Mouse (Mus musculus) liver, embryonic 11.5 days (tissue): ENCODE results near the gene Spg20. TPM values are rescaled to one million over a fixed set of nuclear protein-coding genes. Genes with fewer than 3 reads are reported as not detected.
A peak's percentile ranks its signal among the peaks of the same experiment; 100 is the strongest.

ENCODE experiments used
- ATAC-seq: fragments of 200-750 bp; cut with Nextera tagmentation; replicated peaks from 2 replicates; pipeline ENCODE4 v1.8.0; 2017; ENCODE audit warnings: moderate number of reproducible peaks, mild to moderate bottlenecking, moderate TSS enrichment, moderate library complexity; ENCODE audit not compliant: low FRiP score
- DNase-seq: peaks from one replicate; pipeline ENCODE4 v3.0.0-alpha.2; 2017; ENCODE audit warnings: low spot score
- H3K27ac ChIP-seq: fragments of 300-500 bp; sonication (generic); 2 replicates; pipeline ENCODE4 v1.5.1; 2014; ENCODE audit warnings: mild to moderate bottlenecking, low read depth, low read length, control low read depth
- H3K27me3 ChIP-seq: fragments of 300-500 bp; sonication (generic); replicated peaks from 2 replicates; pipeline ENCODE4 v1.6.1; 2014; ENCODE audit warnings: low read length, mixed read lengths; ENCODE audit not compliant: control insufficient read depth, insufficient read depth
- H3K36me3 ChIP-seq: fragments of 300-500 bp; sonication (generic); 2 replicates; pipeline ENCODE4 v1.6.1; 2014; ENCODE audit warnings: mild to moderate bottlenecking, low read length, moderate library complexity, mixed read lengths; ENCODE audit not compliant: control insufficient read depth, insufficient read depth
- H3K4me1 ChIP-seq: fragments of 300-500 bp; sonication (generic); replicated peaks from 2 replicates; pipeline ENCODE4 v1.6.1; 2014; ENCODE audit warnings: low read length, mixed read lengths; ENCODE audit not compliant: control insufficient read depth, insufficient read depth
- H3K4me2 ChIP-seq: fragments of 300-500 bp; sonication (generic); 2 replicates; pipeline ENCODE4 v1.6.1; 2014; ENCODE audit warnings: mild to moderate bottlenecking, control low read depth, moderate library complexity
- H3K4me3 ChIP-seq: fragments of 300-500 bp; sonication (generic); 2 replicates; pipeline ENCODE4 v1.5.1; 2014; ENCODE audit warnings: low read depth, low read length, control low read depth
- H3K9ac ChIP-seq: fragments of 300-500 bp; sonication (generic); 2 replicates; pipeline ENCODE4 v1.6.1; 2014; ENCODE audit warnings: low read depth, low read length, control low read depth
- H3K9me3 ChIP-seq: fragments of 300-500 bp; sonication (generic); 2 replicates; pipeline ENCODE4 v1.6.1; 2016; ENCODE audit warnings: low read length, inconsistent platforms, mixed read lengths; ENCODE audit not compliant: control insufficient read depth
- WGBS: fragments of 180-500 bp; shearing (Covaris S2); extraction: QIAGEN DNeasy Blood & Tissue Kit; methylation state at CpG from one replicate; pipeline ENCODE4 v1.1.7; 2014; 5-methylcytosine and 5-hydroxymethylcytosine counted together
- polyA plus RNA-seq: library from polyadenylated mRNA; unstranded; fragments of >200 nt; fragmentation: Nextera tagmentation; extraction: Ambion mirVana; gene quantifications from 2 replicates; pipeline ENCODE4 v1.2.1, GENCODE M21; 2014

Spg20 gene
- polyA plus RNA-seq, 1 experiment from 2014 or later = 27.9 TPM

DNA sequence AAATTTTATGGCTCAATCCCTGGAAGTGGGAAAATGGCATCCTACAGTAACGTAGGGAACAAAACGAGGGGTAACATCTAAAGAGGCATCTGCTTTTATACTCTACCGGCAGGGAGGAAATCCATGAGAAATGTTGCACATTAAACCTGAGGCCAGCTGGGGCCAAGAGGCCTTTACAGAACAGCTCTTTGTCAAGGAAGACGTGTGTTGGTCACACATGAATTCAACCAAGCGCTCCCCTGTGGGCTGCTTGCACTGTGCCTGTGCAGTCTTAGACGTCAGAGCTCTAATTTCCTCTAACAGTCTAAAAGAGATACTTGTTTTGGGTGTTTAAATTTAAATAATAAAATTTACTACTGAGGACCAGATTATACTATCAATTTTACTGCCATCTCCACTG, 33.7 kb upstream of the Spg20 start:
- no peak for ATAC-seq
- no peak overlapping the region for H3K4me3 ChIP-seq
- H3K9me3 ChIP-seq = no peaks in the 10 kb centered on the region
- H3K27me3 ChIP-seq = no peaks in the 10 kb centered on the region
- 77% methylated on average over 6 of the region's 6 CpGs for WGBS
- H3K36me3 ChIP-seq = no peaks in the 10 kb centered on the region
- H3K9ac ChIP-seq = no peak overlapping the region
- no peaks in the 10 kb centered on the region for H3K4me1 ChIP-seq
- no peak overlapping the region for H3K4me2 ChIP-seq
- H3K27ac ChIP-seq = no peak overlapping the region
- DNase-seq = no peak

DNA sequence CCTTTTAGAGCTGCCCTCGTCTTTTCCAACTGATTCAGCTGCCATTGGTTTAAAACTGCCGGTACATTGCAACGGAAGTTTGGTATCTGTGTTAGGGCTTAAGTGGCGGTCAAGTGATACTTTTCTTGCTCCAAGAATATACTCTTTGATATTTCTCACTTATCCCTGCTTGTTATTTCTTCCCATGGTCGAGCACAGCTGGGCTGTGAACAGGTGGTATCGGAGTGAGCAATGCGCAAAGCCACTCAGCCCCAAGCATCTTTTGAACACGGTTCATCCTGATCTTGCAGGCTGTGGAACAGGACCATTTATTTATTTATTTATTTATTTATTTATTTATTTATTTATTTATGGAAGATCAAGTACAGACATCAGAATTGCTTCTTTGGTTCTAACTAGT, 32.3 kb upstream of the Spg20 start:
- no peaks in the 10 kb centered on the region for H3K4me1 ChIP-seq
- H3K27ac ChIP-seq = no peak overlapping the region
- no peak overlapping the region for H3K4me3 ChIP-seq
- DNase-seq (no peak), ATAC-seq (no peak)
- no peaks in the 10 kb centered on the region for H3K27me3 ChIP-seq
- WGBS = 65% methylated on average over 8 of the region's 8 CpGs
- no peak overlapping the region for H3K9ac ChIP-seq
- H3K9me3 ChIP-seq = no peaks in the 10 kb centered on the region
- no peaks in the 10 kb centered on the region for H3K36me3 ChIP-seq
- H3K4me2 ChIP-seq = no peak overlapping the region

DNA sequence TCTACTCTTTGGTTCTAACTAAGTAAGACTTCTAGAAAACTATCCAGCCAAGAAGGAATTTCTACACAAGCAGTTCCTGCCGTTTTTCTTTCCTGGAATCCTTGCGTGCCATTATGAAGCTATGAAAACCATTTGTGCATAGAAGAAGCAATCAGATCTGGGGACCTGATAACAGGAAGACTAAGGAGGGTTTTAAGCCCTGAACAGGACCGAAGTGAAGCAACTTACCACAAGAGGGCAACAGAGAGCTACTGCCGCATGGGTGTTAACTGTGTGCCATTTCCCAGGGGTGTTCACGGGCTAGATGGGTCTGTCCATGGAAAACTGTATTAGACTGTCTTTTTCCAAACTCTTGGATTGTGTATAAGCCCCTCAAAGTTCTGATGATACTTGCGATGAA, 31.9 kb upstream of the Spg20 start:
- H3K9ac ChIP-seq = no peak overlapping the region
- no peak overlapping the region for H3K4me3 ChIP-seq
- no peaks in the 10 kb centered on the region for H3K27me3 ChIP-seq
- H3K4me1 ChIP-seq = no peaks in the 10 kb centered on the region
- H3K4me2 ChIP-seq = no peak overlapping the region
- WGBS = 17% methylated on average over 6 of the region's 6 CpGs
- ATAC-seq (peak; percentile 67; the same call in 1 of the 2 replicates), DNase-seq (peak; percentile 45)
- no peaks in the 10 kb centered on the region for H3K36me3 ChIP-seq
- H3K27ac ChIP-seq = no peak overlapping the region
- no peaks in the 10 kb centered on the region for H3K9me3 ChIP-seq

DNA sequence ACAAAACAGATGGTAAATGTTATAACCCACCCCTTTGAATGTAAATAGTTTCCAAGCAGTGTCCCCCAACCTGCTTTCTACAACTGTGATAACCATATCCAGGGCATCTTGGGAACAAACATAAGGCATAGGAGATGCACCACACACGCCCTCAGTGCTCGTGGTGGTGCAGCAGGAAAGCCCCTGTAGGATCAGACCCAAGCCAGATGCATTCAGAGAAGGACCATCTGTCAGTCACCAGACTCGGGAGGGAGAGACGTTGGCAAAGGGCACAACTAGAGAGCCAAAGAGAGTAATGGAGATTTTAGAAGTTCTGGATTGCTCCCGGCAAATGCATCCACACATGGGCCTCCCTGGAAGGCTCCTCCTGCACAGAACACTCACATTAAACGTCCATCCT, 27.1 kb upstream of the Spg20 start:
- Histone ChIP-seq H3K36me3 (no peaks in the 10 kb centered on the region), H3K4me1 (no peaks in the 10 kb centered on the region), H3K27ac (no peak overlapping the region), H3K9me3 (no peaks in the 10 kb centered on the region), H3K4me3 (no peak overlapping the region), H3K9ac (no peak overlapping the region), H3K4me2 (no peak overlapping the region), H3K27me3 (no peaks in the 10 kb centered on the region)
- DNase-seq (no peak), ATAC-seq (no peak)
- 55% methylated on average over 6 of the region's 6 CpGs for WGBS

DNA sequence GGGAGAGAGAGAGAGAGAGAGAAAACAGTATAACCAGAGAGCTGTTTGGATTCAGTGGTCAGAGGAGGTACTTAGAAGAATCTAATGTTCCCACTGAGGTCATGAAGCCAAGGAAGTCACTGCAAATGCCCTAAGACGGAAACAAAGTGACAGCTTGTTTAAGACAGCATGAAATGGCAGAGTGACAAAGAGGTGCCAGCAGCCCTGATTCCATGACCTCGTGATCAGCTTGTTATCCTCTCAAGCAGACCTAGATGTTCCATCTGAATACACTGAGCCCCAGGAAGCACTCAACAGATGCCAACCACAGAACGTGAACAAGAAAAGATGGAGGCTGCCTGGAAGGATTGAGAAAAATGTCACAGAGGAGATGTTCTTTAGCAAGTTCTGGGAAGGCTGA, 26.2 kb upstream of the Spg20 start:
- no peak for DNase-seq
- 46% methylated on average over 3 of the region's 3 CpGs for WGBS
- H3K9ac ChIP-seq = no peak overlapping the region
- H3K27me3 ChIP-seq = no peaks in the 10 kb centered on the region
- H3K4me3 ChIP-seq = no peak overlapping the region
- no peak overlapping the region for H3K4me2 ChIP-seq
- no peaks in the 10 kb centered on the region for H3K4me1 ChIP-seq
- H3K9me3 ChIP-seq = no peaks in the 10 kb centered on the region
- H3K36me3 ChIP-seq = no peaks in the 10 kb centered on the region
- no peak for ATAC-seq
- H3K27ac ChIP-seq = no peak overlapping the region

DNA sequence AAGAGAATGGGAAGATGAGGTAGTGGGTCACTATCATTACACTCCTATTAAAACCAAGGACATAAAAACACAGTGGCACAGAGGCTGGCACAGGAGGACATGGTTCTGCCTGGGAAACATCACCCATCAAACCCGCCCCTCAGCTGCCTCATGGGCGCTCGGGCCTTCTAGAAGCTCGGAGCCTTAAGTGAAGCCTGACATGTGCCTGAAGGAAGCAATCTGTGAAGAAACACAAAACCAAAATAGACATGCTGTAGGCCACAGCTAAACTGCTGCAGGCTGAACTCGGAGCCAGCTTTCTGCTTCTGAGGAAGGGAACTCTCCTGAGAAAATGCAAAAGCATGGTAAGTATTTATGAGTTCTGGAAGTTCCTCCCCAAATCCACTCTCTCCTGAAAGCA, 25.0 kb upstream of the Spg20 start:
- Histone ChIP-seq H3K27me3 (no peaks in the 10 kb centered on the region), H3K4me1 (no peaks in the 10 kb centered on the region), H3K36me3 (no peaks in the 10 kb centered on the region), H3K9ac (no peak overlapping the region), H3K9me3 (no peaks in the 10 kb centered on the region), H3K4me3 (no peak overlapping the region), H3K4me2 (no peak overlapping the region), H3K27ac (no peak overlapping the region)
- ATAC-seq (no peak), DNase-seq (no peak)
- WGBS = 88% methylated on average over 5 of the region's 5 CpGs

DNA sequence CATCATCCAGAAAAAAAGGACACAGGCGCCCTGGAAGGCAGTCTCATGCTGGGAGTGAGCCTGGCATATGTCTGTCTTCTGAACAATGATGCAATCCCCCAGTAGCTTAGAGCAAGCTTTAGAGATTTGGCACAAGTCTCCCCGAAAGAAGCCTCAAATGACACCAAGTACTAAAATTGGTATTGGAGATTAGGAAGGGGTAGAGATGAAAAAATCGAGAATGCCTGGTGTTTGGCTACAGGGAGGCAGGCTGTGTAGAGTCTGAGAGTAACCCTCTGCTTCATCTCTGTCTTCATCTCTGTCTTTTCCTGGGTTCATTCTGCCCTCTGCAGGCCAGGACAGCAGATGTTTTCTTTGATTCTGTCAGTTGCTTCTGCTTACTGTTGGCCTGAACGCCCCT, 24.5 kb upstream of the Spg20 start:
- 65% methylated on average over 4 of the region's 4 CpGs for WGBS
- Histone ChIP-seq H3K4me3 (no peak overlapping the region), H3K4me2 (no peak overlapping the region), H3K9me3 (no peaks in the 10 kb centered on the region), H3K9ac (no peak overlapping the region), H3K27ac (no peak overlapping the region), H3K27me3 (no peaks in the 10 kb centered on the region), H3K4me1 (no peaks in the 10 kb centered on the region), H3K36me3 (no peaks in the 10 kb centered on the region)
- DNase-seq (no peak), ATAC-seq (no peak)

DNA sequence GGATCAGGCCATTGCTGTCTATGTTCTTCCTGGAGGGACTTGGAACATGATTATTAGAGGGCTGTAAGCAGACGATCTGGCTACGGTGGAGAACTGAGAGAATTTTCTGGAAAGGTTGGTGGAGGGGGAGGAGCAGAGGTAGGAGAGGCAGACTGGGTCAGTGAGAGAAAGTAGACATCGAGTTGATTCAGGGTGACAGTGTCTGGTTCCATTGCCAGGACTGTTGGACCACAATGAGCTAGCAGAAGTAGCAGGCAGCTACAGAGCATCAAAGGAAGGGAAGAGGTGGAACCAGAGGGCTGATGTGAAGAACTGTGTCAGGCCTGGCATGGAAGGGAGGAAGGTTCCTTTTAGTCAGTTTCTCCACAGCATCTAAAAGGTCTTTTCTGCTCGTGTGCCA, 23.5 kb upstream of the Spg20 start:
- Histone ChIP-seq H3K4me1 (no peaks in the 10 kb centered on the region), H3K27ac (no peak overlapping the region), H3K4me2 (no peak overlapping the region), H3K4me3 (no peak overlapping the region), H3K9ac (no peak overlapping the region), H3K36me3 (no peaks in the 10 kb centered on the region), H3K27me3 (no peaks in the 10 kb centered on the region), H3K9me3 (no peaks in the 10 kb centered on the region)
- ATAC-seq = no peak
- 66% methylated on average over 4 of the region's 4 CpGs for WGBS
- no peak for DNase-seq

DNA sequence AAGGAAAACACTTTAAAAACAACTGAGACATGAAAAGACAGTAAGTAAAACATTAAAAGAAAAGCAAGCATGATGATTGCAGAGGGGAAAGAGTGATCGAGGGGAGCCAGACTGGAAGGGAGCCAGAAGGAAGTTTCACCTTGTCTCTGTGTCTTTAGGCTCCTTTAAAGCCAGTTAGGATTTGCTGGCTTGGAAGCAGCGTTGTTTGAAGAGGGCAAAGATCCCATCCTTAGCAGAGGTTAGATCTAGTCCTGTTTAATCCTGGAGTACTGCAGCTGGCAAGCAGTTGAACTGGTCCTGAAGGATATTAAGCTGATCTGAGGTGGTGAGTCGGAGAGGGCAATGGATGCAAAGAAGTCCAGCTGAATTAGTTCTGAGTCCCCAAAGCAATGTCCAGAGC, 23.1 kb upstream of the Spg20 start:
- H3K36me3 ChIP-seq = no peaks in the 10 kb centered on the region
- no peaks in the 10 kb centered on the region for H3K27me3 ChIP-seq
- 67% methylated on average over 3 of the region's 3 CpGs for WGBS
- no peak for DNase-seq
- no peak overlapping the region for H3K4me2 ChIP-seq
- no peaks in the 10 kb centered on the region for H3K9me3 ChIP-seq
- no peaks in the 10 kb centered on the region for H3K4me1 ChIP-seq
- H3K9ac ChIP-seq = no peak overlapping the region
- no peak overlapping the region for H3K27ac ChIP-seq
- ATAC-seq = no peak
- H3K4me3 ChIP-seq = no peak overlapping the region
